Mouse (Mus musculus) ZHBTc4 (cell line): ENCODE measurements at regions not wholly inside any gene's neighbourhood (a gene's known extent, or its start where the extent isn't known, plus 50 kb on each side); places are given as distances from the start of the nearest gene placed in this dataset.
A peak's percentile ranks its signal among the peaks of the same experiment; 100 is the strongest.

Experiments
- DNase-seq: peaks from one replicate; pipeline ENCODE4 v3.0.0-alpha.2; 2011; ENCODE audit warnings: low read depth, low spot score

DNA sequence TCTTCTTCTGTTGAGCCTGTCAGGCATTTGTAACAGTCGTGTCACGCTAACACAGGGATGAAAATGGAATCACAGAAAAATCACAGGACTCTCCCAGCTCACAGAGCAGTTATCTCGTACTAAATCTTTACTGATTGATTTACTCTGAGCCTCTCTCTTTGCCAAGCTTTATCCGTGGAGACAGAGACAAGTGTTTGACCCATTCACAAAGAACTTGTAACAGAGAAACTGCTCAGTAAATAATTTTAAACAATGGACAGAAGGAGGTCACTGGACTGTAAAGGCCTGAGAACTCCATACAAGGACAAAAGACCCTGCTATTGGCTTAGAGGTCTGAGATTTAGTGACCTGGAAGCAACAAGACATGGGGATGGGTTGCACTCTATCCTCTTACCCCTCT lies 66.5 kb downstream of the Nps start:
- no peak for DNase-seq

DNA sequence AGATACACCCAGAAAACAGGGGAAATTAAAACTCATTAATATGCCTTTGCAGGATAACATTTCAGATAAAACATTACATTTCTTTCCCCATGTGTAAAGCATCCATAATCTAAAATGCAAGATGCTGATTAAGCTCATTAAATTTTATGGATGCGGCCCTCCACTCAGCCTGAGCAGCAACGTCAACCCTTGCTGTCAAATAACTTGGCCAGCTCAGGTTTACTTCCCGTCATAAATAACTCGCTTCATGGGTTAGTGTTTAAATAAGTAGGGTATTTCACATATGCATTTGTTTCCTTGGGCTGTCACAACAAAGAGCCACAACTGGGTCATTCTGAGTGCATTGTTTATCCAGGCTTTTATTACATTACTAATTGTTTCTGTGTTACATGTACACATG lies 65.1 kb upstream of the Foxi2 start:
- no peak for DNase-seq

DNA sequence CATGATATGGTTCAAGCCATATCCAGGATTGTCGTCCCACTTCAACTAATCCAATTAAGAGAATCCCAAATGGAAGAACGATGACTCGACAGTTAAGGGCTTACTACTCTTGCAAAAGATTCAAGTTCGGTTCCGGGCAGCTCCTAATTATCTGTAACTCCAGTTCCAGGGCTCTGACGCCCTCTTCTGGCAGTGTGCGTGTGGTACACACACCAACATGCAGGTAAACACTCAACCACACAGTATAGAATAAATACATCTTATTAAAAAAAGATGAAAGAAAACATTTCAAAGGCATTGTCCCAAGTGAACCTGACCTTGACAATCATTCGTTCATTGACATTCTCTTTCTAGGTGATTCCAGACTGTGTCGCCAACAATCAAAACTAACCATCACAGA lies 63.4 kb upstream of the Foxi2 start:
- peak; percentile 47 for DNase-seq

DNA sequence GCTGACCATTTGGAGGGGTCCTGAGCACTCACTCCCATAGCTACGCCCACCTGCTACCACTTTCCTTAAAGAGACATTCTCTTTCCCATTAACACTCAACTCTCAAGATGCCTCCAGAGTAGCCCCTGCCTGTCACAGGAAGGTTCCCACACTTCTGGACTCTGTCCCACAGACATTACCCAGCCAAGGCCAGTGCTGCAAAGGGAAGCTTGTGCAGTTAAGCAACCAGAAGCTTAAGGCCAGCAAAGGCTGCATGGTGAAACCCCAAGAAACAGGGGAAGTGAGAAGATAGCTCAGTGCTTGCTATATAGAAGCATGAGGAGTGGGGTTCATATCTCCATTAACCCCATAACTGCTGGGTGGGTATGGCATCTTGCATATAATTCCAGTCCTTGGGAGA lies 52.3 kb upstream of the Foxi2 start:
- DNase-seq, result no peak
